Mouse (Mus musculus): Measurements from ENCODE around the gene Akr1c12. TPM values are rescaled to one million over a fixed set of nuclear protein-coding genes. Genes with fewer than 3 reads are reported as not detected.

The Akr1c12 gene
- total RNA-seq (2023), result not detected in 4 replicates

GRCm38 (mm10) chr13:4279284-4279683 lies at the start of gene Akr1c12:
TSS of gene Akr1c12 (minus strand) at chr13:4279433.

GRCm38 (mm10) chr13:4228441-4228840 lies 50.8 kb downstream of the Akr1c12 start, which contains the start of gene Akr1c19:
TSS of gene Akr1c19 (plus strand) at chr13:4228700.

Other genes starting within 250 kb of the Akr1c12 start
- not detected in 4 replicates for gene Akr1c14, start 230.4 kb downstream of the Akr1c12 start, total RNA-seq (2023)
- gene Akr1c18, start 128.8 kb downstream of the Akr1c12 start, total RNA-seq (2023), result not detected in 4 replicates
- gene Akr1c13, start 88.3 kb downstream of the Akr1c12 start, total RNA-seq (2023), result 0.85 to 1.7 TPM in 2 of 4 replicates, not detected in the others
- not detected in 4 replicates for gene Akr1c19, start 50.7 kb downstream of the Akr1c12 start, total RNA-seq (2023)
- not detected in 4 replicates for gene Akr1c6, start 154.9 kb upstream of the Akr1c12 start, total RNA-seq (2023)
- gene Akr1c20, start 243.9 kb upstream of the Akr1c12 start, total RNA-seq (2023), result not detected in 4 replicates

Measured in B cell, adult 62 days (primary cell).